Mouse (Mus musculus) intestine, postnatal 0 days (tissue): ENCODE data around the gene Dhh. TPM values are rescaled to one million over a fixed set of nuclear protein-coding genes. Genes with fewer than 3 reads are reported as not detected.

Experiments used
- ATAC-seq: fragments of 200-750 bp; cut with Nextera tagmentation; 2 replicates; pipeline ENCODE4 v1.8.0; 2017; ENCODE audit warnings: mild to moderate bottlenecking, moderate TSS enrichment, moderate library complexity
- H3K27ac ChIP-seq: fragments of 300-500 bp; sonication (generic); 2 replicates; pipeline ENCODE4 v1.5.1; 2014; ENCODE audit warnings: mild to moderate bottlenecking, low read depth, low read length, moderate library complexity
- H3K27me3 ChIP-seq: fragments of 300-500 bp; sonication (generic); replicated peaks from 2 replicates; pipeline ENCODE4 v1.6.1; 2014; ENCODE audit warnings: low read length, mixed read lengths; ENCODE audit not compliant: control insufficient read depth, insufficient read depth
- H3K36me3 ChIP-seq: fragments of 300-500 bp; sonication (generic); 2 replicates; pipeline ENCODE4 v1.6.1; 2014; ENCODE audit warnings: mild to moderate bottlenecking, moderate library complexity; ENCODE audit not compliant: control insufficient read depth, insufficient read depth
- H3K4me1 ChIP-seq: fragments of 300-500 bp; sonication (generic); replicated peaks from 2 replicates; pipeline ENCODE4 v1.6.1; 2014; ENCODE audit warnings: antibody characterized with exemption, low read length, mixed read lengths; ENCODE audit not compliant: control insufficient read depth, insufficient read depth
- H3K4me2 ChIP-seq: fragments of 300-500 bp; sonication (generic); replicated peaks from 2 replicates; pipeline ENCODE4 v1.6.1; 2014; ENCODE audit warnings: low read depth, mild to moderate bottlenecking, moderate library complexity
- H3K4me3 ChIP-seq: fragments of 300-500 bp; sonication (generic); 2 replicates; pipeline ENCODE4 v1.5.1; 2014; ENCODE audit warnings: low read depth, low read length
- H3K9ac ChIP-seq: fragments of 300-500 bp; sonication (generic); 2 replicates; pipeline ENCODE4 v1.6.1; 2014; ENCODE audit warnings: mild to moderate bottlenecking, low read depth, low read length
- H3K9me3 ChIP-seq: fragments of 300-500 bp; sonication (generic); 2 replicates; pipeline ENCODE4 v1.6.1; 2016; ENCODE audit warnings: mixed run types; ENCODE audit not compliant: control insufficient read depth
- CTCF ChIP-seq: sonication (generic); IDR thresholded peaks from 2 replicates; pipeline ENCODE4 v1.5.1; 2016; ENCODE audit warnings: low read depth, mild to moderate bottlenecking, control low read depth, antibody characterized with exemption, moderate library complexity
- WGBS: fragments of 180-500 bp; shearing (Covaris S2); extraction: QIAGEN DNeasy Blood & Tissue Kit; methylation state at CpG from one replicate; pipeline ENCODE4 v1.1.7; 2014; 5-methylcytosine and 5-hydroxymethylcytosine counted together
- polyA plus RNA-seq: library from polyadenylated mRNA; unstranded; fragments of >200 nt; fragmentation: Nextera tagmentation; extraction: Ambion mirVana; gene quantifications from 2 replicates; pipeline ENCODE4 v1.2.1, GENCODE M21; 2015

Dhh gene
- polyA plus RNA-seq, 1 experiment from 2014 or later, result 0.93 TPM

DNA sequence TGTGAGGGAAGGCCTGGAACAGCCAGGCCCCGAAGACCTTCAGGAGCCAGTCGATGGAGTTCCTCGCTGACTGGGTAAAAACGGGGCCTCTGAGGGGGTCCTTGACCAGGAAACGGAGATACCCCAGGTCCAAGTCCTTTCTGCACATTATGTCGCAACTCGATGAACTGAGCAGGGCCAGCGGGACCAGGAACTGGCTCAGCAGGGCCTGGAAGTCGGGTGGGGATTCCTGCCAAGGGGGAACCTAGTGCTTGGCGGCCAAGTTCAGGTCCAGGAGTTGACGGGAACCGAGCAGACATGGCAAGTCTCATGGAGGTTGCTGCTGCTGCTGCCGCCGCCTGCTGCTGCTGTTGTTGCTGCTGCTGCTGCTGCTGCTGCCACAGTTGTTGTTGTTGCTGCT, 47.7 kb downstream of the Dhh start:
- ATAC-seq, result no peak
- peaks cover 99% of the 10 kb centered on the region for H3K36me3 ChIP-seq

DNA sequence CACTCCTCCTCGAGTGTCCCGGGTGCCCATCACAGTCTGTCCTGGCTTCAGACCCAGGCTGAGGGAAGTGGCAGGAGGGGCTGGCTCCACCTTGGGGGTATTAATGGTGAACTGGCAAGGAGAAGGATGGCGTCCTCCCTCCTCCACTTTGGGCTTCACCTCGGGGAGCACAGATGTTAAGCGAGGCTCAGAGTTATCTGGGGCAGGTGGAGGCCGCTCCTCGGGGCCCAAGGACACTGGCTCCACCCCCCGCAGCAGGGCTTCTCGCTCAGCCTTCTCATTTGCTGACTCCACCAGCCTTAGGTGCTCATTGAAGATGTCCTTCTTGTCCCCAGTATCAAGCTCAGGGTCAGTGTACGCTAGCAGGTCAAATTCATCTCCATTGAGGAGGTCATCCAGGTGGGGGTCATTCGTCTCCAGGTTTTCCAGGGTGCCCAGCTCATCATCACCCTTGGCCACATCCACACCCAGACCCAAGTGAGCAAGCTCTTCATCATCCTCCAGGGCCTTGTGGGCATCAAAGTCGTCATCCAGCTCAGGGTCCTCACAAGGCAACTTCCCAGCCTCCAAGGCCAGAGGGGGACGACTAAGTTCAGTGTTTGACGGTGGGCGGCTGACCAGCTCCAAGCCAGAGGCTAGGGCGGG, 48.3 kb downstream of the Dhh start:
- no peak for ATAC-seq
- 0 out of 2 replicates have a peak, but pooled peaks cover 4% of the 10 kb centered on the region for H3K4me1 ChIP-seq
- no peak overlapping the region for H3K4me3 ChIP-seq
- TF ChIP-seq CTCF, result no peak
- H3K27ac ChIP-seq, result no peak overlapping the region
- no peak overlapping the region for H3K4me2 ChIP-seq
- no peaks in the 10 kb centered on the region for H3K27me3 ChIP-seq
- no peaks in the 10 kb centered on the region for H3K9me3 ChIP-seq
- no peak overlapping the region for H3K9ac ChIP-seq
- WGBS, result 78% methylated on average over 16 of the region's 16 CpGs
- H3K36me3 ChIP-seq, result peaks cover 99% of the 10 kb centered on the region

More for the DNA sequence above, 47.7 kb downstream of the Dhh start:
- 64% methylated on average over 14 of the region's 14 CpGs for WGBS
- Histone ChIP-seq H3K27me3 (no peaks in the 10 kb centered on the region), H3K27ac (0 out of 2 replicates have a peak overlapping the region, but pooled peaks have one; percentile 31), H3K4me2 (no peak overlapping the region), H3K4me3 (no peak overlapping the region), H3K4me1 (0 out of 2 replicates have a peak, but pooled peaks cover 4% of the 10 kb centered on the region), H3K9ac (no peak overlapping the region), H3K9me3 (no peaks in the 10 kb centered on the region)
- no peak for TF ChIP-seq CTCF

DNA sequence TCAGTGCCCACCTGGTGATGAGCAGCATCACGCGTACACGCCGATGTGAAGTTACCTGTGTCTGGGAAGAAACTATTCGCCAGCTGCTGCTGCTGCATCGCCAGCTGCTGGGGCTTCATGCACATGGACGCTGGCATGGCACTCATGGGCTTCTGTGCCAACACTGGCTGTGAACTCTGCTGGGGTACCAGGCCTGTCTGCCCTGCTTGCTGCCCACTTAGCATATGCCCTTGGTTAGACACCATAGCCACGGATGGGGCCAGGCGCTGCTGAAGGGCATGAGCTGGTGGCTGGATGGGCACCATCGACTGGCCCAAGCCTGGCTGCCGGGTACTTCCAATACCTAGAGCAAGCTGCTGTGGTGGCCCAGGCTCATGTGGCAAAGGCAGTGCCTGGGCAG, 49.2 kb downstream of the Dhh start:
- Histone ChIP-seq H3K27me3 (no peaks in the 10 kb centered on the region), H3K27ac (no peak overlapping the region), H3K9ac (no peak overlapping the region), H3K36me3 (peaks cover 99% of the 10 kb centered on the region), H3K4me1 (0 out of 2 replicates have a peak, but pooled peaks cover 4% of the 10 kb centered on the region), H3K4me3 (no peak overlapping the region), H3K4me2 (no peak overlapping the region), H3K9me3 (no peaks in the 10 kb centered on the region)
- no peak for ATAC-seq
- no peak for TF ChIP-seq CTCF
- 95% methylated on average over 11 of the region's 11 CpGs for WGBS

DNA sequence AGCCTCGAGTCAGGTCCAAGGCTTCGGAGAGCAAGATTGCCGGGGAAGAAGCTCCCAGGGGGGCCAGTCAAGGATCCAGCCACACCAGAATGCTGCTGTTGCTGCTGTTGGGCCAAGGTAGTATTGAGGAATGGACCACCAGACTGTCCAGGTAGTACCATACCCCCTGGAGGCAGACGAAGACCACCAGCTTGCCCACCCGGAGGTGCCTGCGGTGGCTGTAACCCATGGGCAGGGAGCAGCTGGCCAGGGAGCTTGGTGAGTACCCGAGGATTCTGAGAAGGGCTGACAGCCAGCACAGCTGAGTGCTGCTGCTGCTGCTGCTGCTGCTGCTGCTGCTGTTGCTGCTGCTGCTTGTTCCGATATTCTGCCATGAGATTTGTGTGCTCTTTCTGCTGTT, 52.2 kb downstream of the Dhh start:
- Histone ChIP-seq H3K27me3 (no peaks in the 10 kb centered on the region), H3K4me3 (no peak overlapping the region), H3K27ac (no peak overlapping the region; the same call in 1 of the 2 replicates), H3K4me2 (no peak overlapping the region), H3K36me3 (peaks cover 100% of the 10 kb centered on the region), H3K4me1 (no peaks in the 10 kb centered on the region), H3K9me3 (no peaks in the 10 kb centered on the region), H3K9ac (no peak overlapping the region)
- TF ChIP-seq CTCF, result no peak
- WGBS, result 85% methylated on average over 8 of the region's 8 CpGs
- ATAC-seq, result no peak

DNA sequence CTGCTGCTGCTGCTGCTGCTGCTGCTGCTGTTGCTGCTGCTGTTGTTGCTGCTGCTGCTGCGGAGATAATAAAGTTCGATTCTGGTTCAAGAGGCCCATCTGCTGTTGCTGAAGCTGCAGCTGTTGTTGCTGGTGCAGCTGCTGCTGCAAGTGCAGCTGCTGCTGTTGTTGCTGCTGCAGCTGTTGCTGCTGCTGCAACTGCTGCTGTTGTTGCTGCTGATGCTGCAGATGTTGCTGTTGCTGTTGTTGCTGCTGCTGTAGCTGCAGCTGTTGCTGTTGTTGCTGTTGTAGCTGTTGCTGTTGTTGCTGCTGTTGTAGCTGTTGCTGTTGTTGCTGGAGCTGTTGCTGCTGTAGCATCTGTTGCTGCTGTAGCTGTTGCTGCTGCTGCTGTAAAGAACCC, 53.2 kb downstream of the Dhh start:
- H3K9me3 ChIP-seq, result no peaks in the 10 kb centered on the region
- no peaks in the 10 kb centered on the region for H3K4me1 ChIP-seq
- no peak for ATAC-seq
- 0 out of 2 replicates have a peak overlapping the region, but pooled peaks have one; percentile 7 for H3K27ac ChIP-seq
- H3K27me3 ChIP-seq, result no peaks in the 10 kb centered on the region
- H3K9ac ChIP-seq, result no peak overlapping the region
- no peak for TF ChIP-seq CTCF
- no peak overlapping the region for H3K4me2 ChIP-seq
- 83% methylated on average over 2 of the region's 2 CpGs for WGBS
- peaks cover 100% of the 10 kb centered on the region for H3K36me3 ChIP-seq
- no peak overlapping the region for H3K4me3 ChIP-seq

DNA sequence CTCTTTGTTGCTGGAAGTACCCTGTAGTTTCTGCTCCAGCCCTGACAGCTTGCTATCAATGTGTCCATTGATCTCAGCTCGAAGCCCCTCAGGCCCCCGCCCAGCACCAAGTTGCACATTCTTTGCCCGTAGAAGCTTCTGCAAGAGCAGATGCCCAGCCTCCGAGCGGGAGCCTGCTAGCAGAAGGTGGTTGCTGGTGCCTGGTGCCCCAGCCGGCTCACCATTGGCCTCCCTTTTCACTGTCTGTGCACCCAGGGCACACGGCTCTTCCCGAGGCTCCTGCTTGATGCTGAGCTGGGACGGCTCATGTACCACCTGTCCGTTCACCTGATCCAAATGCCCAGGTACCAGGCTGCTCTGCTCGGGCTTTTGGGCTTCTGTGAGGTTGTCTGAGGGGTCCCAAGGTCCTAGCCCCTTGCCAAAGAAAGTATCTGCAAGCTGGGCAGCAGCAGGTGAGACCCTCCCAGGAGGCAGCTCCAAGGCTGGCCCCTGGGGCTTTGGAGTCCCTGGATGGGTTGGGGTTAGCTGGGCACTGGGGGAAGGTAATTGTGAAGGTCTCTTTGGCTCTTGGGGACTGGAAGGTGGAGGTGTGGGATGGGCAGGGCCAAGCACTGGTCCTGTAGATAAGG, 54.6 kb downstream of the Dhh start:
- Histone ChIP-seq H3K36me3 (peaks cover 100% of the 10 kb centered on the region), H3K9ac (no peak overlapping the region), H3K27ac (no peak overlapping the region), H3K4me1 (no peaks in the 10 kb centered on the region), H3K4me2 (no peak overlapping the region), H3K27me3 (no peaks in the 10 kb centered on the region), H3K4me3 (no peak overlapping the region), H3K9me3 (no peaks in the 10 kb centered on the region)
- WGBS, result 93% methylated on average over 11 of the region's 11 CpGs
- no peak for ATAC-seq
- TF ChIP-seq CTCF, result no peak

Other genes starting within 250 kb of the Dhh start
- gene Ddx23, start 235.6 kb downstream of the Dhh start, polyA plus RNA-seq, result 9.0 and 11.7 TPM in 2 replicates
- 1.1 and 1.4 TPM in 2 replicates for gene Rnd1, start 221.1 kb downstream of the Dhh start, polyA plus RNA-seq
- 0.27 and 0.38 TPM in 2 replicates for gene Ccdc65, start 190.3 kb downstream of the Dhh start, polyA plus RNA-seq
- 30.9 and 32.4 TPM in 2 replicates for gene Fkbp11, start 170.3 kb downstream of the Dhh start, polyA plus RNA-seq
- gene Arf3, start 135.3 kb downstream of the Dhh start, polyA plus RNA-seq, result 31.8 and 35.3 TPM in 2 replicates
- 0.08 TPM in 1 of 2 replicates, not detected in the other for gene Wnt10b, start 120.4 kb downstream of the Dhh start, polyA plus RNA-seq
- gene Wnt1, start 108.7 kb downstream of the Dhh start, polyA plus RNA-seq, result not detected in 2 replicates
- 0.07 TPM in 1 of 2 replicates, not detected in the other for gene Ddn, start 89.0 kb downstream of the Dhh start, polyA plus RNA-seq
- 67.0 and 67.3 TPM in 2 replicates for gene Prkag1, start 67.0 kb downstream of the Dhh start, polyA plus RNA-seq
- 5.3 and 6.5 TPM in 2 replicates for gene Kmt2d, start 27.3 kb downstream of the Dhh start, polyA plus RNA-seq
- 9.4 and 9.7 TPM in 2 replicates for gene Rhebl1, start 4.0 kb downstream of the Dhh start, polyA plus RNA-seq
- gene Lmbr1l, start 19.7 kb upstream of the Dhh start, polyA plus RNA-seq, result 27.0 and 30.6 TPM in 2 replicates
- gene Tuba1b, start 36.0 kb upstream of the Dhh start, polyA plus RNA-seq, result 391 and 435 TPM in 2 replicates
- gene Gm49450, start 55.0 kb upstream of the Dhh start, polyA plus RNA-seq, result not detected in 2 replicates
- 457 and 503 TPM in 2 replicates for gene Tuba1a, start 55.2 kb upstream of the Dhh start, polyA plus RNA-seq
- gene Tuba1c, start 131.4 kb upstream of the Dhh start, polyA plus RNA-seq, result 271 and 315 TPM in 2 replicates
- 29.8 and 32.7 TPM in 2 replicates for gene Prph, start 156.6 kb upstream of the Dhh start, polyA plus RNA-seq
- 4.8 TPM in 2 replicates for gene Troap, start 176.0 kb upstream of the Dhh start, polyA plus RNA-seq
- gene C1ql4, start 189.3 kb upstream of the Dhh start, polyA plus RNA-seq, result 0.10 and 0.17 TPM in 2 replicates
- 52.9 and 55.7 TPM in 2 replicates for gene Dnajc22, start 194.6 kb upstream of the Dhh start, polyA plus RNA-seq
- gene Spats2, start 227.4 kb upstream of the Dhh start, polyA plus RNA-seq, result 14.3 and 16.0 TPM in 2 replicates